In genomic region chr11:21237474-21238278, GRCm38 (mm10) we compare ENCODE assay signal across 1 mouse cellular context.
TF ChIP-seq lines count a peak whose summit lies in the region.

No protein-coding gene starts in this region.

TF ChIP-seq in CH12.LX, 34 proteins besides CTCF, POLR2A, EP300 and RAD21 (continued from another document):
- TF ChIP-seq ZNF384 (IDR thresholded peaks at IDR 0.05; ENCODE audit: low read depth, low read length) (peak; percentile 89), IRF4 (IDR thresholded peaks at IDR 0.05; ENCODE audit: low read depth, low read length) (peak; percentile 87), MAX (IDR thresholded peaks at IDR 0.05; ENCODE audit: low read length) (no peak; the same call in 1 of the 2 replicates), RCOR1 (conservative IDR thresholded peaks at IDR 0.05; ENCODE audit: low read depth, low read length) (no peak), NELFE (IDR thresholded peaks at IDR 0.05; ENCODE audit: low read depth, low read length) (no peak), PAX5 (IDR thresholded peaks at IDR 0.05; ENCODE audit: low read length) (no peak), MXI1 (IDR thresholded peaks at IDR 0.05; ENCODE audit: low read depth, low read length) (no peak), TCF12 (IDR thresholded peaks at IDR 0.05; ENCODE audit: low read depth, low read length) (no peak)
